8 mouse cellular contexts compared by ENCODE assay signal in genomic region chr3:89772968-89773709, GRCm38 (mm10). TPM values are rescaled to one million over a fixed set of nuclear protein-coding genes. Genes with fewer than 3 reads are reported as not detected.
A peak's percentile ranks its signal among the peaks of the same experiment; 100 is the strongest.
DNase-seq lines count a peak whose midpoint lies in the region; ATAC-seq and TF ChIP-seq lines count a peak whose summit lies in the region.

Gene Ube2q1 (plus strand): TSS chr3:89773616.

- H3K36me3 ChIP-seq in hindbrain, postnatal 0 days (ENCODE audit: insufficient read depth, low read length) = peaks cover 17% of the 10 kb centered on the region; the same call in 1 of the 2 replicates

- no peaks in the 10 kb centered on the region for H3K9me3 ChIP-seq in hindbrain, postnatal 0 days (ENCODE audit: low read length)

- H3K4me1 ChIP-seq in hindbrain, postnatal 0 days (ENCODE audit: insufficient read depth, low read length) = peaks cover 21% of the 10 kb centered on the region

- intact Hi-C loops in gastrocnemius, adult 2 months (cut with DNase I) = loop anchor here (2.0 to 10.0 kb wide), 4 partner anchors 42 to 302 kb away; partner anchors contain the start of genes Adar and Tpm3
- intact Hi-C loops in left cerebral cortex, adult 2 months (cut with DNase I) = loop anchor here (2.0 to 10.0 kb wide), 5 partner anchors 42 to 314 kb away; partner anchors contain the start of genes 4933434E20Rik and Ubap2l

- no peaks in the 10 kb centered on the region for H3K27me3 ChIP-seq in hindbrain, postnatal 0 days (ENCODE audit: insufficient read depth, low read length)

- WGBS in hindbrain, postnatal 0 days = under 1% methylated on average over 56 of the region's 90 CpGs

- H3K27ac ChIP-seq in gastrocnemius, adult 2 months = peak within 1 kb of the TSS; percentile 98
- H3K27ac ChIP-seq in hindbrain, postnatal 0 days = peak within 1 kb of the TSS; percentile 96
- peak within 1 kb of the TSS; percentile 81 for H3K27ac ChIP-seq in left cerebral cortex, adult 2 months

- peak; percentile 77 for DNase-seq in WW6 (ENCODE audit: low read depth, low spot score)
- peak; percentile 97 for DNase-seq in cerebellum, postnatal 4 days (ENCODE audit: low spot score in 2 of 2)
- DNase-seq in gastrocnemius, adult 2 months = peak; percentile 98
- DNase-seq in hindbrain, postnatal 0 days (ENCODE audit: low spot score) = peak; percentile 99
- peak; percentile 97 to 98 for DNase-seq in left cerebral cortex, adult 2 months (ENCODE audit: extremely low spot score in 1 of 2, low spot score in 2 of 2)
- DNase-seq in right cerebral cortex, adult 2 months (ENCODE audit: low spot score in 2 of 2) = peak; percentile 97 to 98
- DNase-seq in urinary bladder, postnatal 14 days (ENCODE audit: low spot score) = peak; percentile 96

- peak; percentile 97 for ATAC-seq in hindbrain, postnatal 0 days
- peak; percentile 85 for ATAC-seq in megakaryocyte, adult 5-6 weeks (ENCODE audit: poor library complexity, severe bottlenecking)

- peak within 1 kb of the TSS; percentile 84 for H3K4me3 ChIP-seq in gastrocnemius, adult 2 months
- peak within 1 kb of the TSS; percentile 73 for H3K4me3 ChIP-seq in hindbrain, postnatal 0 days (ENCODE audit: low read length)
- H3K4me3 ChIP-seq in left cerebral cortex, adult 2 months = peak within 1 kb of the TSS; percentile 96

- no peak for TF ChIP-seq CTCF in gastrocnemius, adult 2 months (IDR thresholded peaks at IDR 0.05)
- no peak for TF ChIP-seq CTCF in hindbrain, postnatal 0 days (IDR thresholded peaks at IDR 0.05; ENCODE audit: low read depth)
- TF ChIP-seq CTCF in left cerebral cortex, adult 2 months (IDR thresholded peaks at IDR 0.05) = no peak

- H3K9ac ChIP-seq in hindbrain, postnatal 0 days (replicated peaks; ENCODE audit: low read length) = peak within 1 kb of the TSS; percentile 98

- peak within 1 kb of the TSS; percentile 66 for H3K4me2 ChIP-seq in hindbrain, postnatal 0 days (ENCODE audit: low read depth, low read length)

RNA-seq across cellular contexts. Expression of gene Ube2q1, which starts in this region (rescaled TPM):
- 10 to 100 TPM; 14.2 to 15.9 TPM for total RNA-seq in gastrocnemius, adult 2 months (2021)
- 50.7 and 53.2 TPM in 2 replicates for total RNA-seq in hindbrain, postnatal 0 days (2014; rRNA removed)
- polyA plus RNA-seq in hindbrain, postnatal 0 days (2015; fragmentation: Nextera tagmentation; extraction: Ambion mirVana) = 9.2 and 9.5 TPM in 2 replicates
- total RNA-seq in left cerebral cortex, adult 2 months (2021) = 10 to 100 TPM; 83.9 to 90.7 TPM
- 113 and 119 TPM in 2 replicates for total RNA-seq in megakaryocyte, adult 5-6 weeks (2015)
- total RNA-seq in megakaryocyte, adult 5-6 weeks (2017) = 133 and 138 TPM in 2 replicates

Comparison
In these comparisons a context has a peak if more than half of its experiments do, and no peak if none do; other contexts are left out.
1. Peak in every context shown above with its lines: DNase-seq, ATAC-seq, H3K4me3 ChIP-seq and H3K27ac ChIP-seq.